Mouse (Mus musculus) layer of hippocampus, postnatal 10 days (tissue): ENCODE results near the gene Hist2h2be. TPM values are rescaled to one million over a fixed set of nuclear protein-coding genes. Genes with fewer than 3 reads are reported as not detected.
"Not testable (repeated sequence)": the region's sequence is repeated elsewhere in the genome, so short reads cannot be mapped to it uniquely, and the experiment has no call there.

ENCODE experiments used
- DNase-seq, 2 experiments: peaks; one replicate each; pipeline ENCODE4 v3.0.0; 2021; ENCODE audit warnings: low spot score in 2 of 2
- long read RNA-seq: library from polyadenylated mRNA; stranded (forward); transcript quantifications from one replicate; pipeline ENCODE4 v2.0.0, GENCODE M21; 2023
- total RNA-seq, 2 experiments: library from RNA; stranded (reverse); gene quantifications; 2 replicates each; pipeline ENCODE4 v1.2.3; 2021

Gene Hist2h2be
- total RNA-seq = 1 to 10 TPM; 3.9 TPM
- long read RNA-seq, partial matches to known transcripts = 0 of 3 reads
- long read RNA-seq, other reads (novel, unspliced or antisense) = 0 of 3 reads

DNA sequence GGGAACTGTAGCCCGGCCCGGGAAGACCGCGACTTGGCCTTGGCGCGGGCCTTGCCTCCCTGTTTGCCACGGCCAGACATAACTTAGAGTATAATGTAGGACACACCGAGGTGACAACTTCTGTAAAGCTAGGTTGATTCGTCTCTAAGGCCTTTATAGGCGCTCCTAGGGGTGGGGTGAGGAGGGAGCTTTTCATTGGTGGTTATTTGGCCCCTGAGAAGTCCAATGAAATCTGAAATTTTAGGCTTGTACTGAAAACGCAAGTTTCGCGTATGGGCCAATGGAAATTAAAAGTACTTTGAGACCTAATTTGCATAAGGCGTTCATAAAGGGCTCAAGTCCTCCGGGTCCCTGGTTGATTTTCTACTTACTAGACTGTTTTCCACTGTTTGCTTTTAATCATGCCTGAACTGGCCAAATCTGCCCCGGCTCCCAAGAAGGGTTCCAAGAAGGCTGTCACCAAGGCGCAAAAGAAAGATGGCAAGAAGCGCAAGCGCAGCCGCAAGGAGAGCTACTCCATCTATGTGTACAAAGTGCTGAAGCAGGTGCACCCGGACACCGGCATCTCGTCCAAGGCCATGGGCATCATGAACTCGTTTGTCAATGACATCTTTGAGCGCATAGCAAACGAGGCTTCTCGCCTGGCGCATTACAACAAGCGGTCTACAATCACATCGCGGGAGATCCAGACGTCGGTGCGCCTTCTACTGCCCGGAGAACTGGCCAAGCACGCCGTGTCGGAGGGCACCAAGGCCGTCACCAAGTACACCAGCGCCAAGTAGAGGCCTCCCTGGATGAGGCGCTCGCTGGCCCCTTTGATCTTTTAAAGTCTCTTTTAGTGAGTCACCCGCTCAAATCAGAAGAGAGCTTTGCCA lies at the start of gene Hist2h2be, which contains the start of gene Hist2h2ac:
TSS of gene Hist2h2be (plus strand) at position 355 of the 875 bp plus-strand sequence.
TSS of gene Hist2h2ac (minus strand) at position 116 of the 875 bp plus-strand sequence.
- peak; percentile 59 to 81 for DNase-seq

DNA sequence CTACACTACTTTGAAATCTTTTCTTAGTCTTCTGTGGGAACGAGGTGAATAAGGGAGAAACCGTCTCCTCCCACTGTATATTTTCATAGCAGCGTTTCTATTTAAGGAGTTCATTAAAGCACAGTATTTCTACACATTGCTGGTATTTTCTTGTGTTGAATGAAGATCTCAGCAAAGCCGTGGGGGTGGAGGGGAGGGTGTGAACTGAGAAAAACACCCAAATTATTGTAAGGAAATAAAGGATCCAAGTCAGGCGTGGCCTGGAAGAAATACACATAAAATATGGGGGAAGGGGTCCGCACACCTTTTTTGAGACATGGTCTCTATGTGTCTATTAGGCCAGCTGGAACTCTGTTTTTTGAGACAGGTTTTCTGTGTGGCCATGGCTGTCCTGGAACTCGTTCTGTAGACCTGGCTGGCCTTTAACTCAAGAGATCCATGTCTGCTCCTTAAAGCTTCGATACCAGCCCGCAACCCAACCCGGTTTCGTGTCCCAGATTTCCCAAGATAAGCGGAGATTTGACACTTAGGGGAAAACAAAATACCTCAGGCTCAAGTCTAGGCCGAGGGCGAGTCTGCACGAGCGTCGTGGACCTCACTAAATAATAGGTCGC lies 49.2 kb upstream of the Hist2h2be start:
- no peak for DNase-seq

- peak; percentile 82 to 84 for DNase-seq
Observed at GRCm38 (mm10) chr3:96172197-96173178, 48.4 kb upstream of the Hist2h2be start, which contains the start of gene Sf3b4. Gene Sf3b4, plus strand, starts transcription at chr3:96172332.

DNA sequence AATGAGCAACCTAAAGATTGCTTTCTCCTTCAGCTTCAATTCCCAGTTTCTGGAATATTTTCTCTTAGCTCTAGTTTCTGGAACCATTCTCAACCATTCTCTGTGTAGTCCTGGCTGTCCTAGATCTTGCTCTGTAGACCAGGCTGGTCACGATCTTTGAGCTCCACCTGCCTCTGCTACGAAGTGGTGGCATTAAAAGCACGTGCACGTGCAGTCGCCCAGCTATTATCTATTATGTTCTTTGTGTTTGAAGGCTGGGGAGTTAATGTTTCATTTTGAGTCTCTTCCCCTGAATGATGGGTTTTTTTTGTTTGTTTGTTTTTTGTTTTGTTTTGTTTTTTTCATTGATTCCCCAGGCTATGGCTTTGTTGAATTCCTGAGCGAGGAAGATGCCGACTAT lies 47.7 kb upstream of the Hist2h2be start:
- no peak for DNase-seq

DNA sequence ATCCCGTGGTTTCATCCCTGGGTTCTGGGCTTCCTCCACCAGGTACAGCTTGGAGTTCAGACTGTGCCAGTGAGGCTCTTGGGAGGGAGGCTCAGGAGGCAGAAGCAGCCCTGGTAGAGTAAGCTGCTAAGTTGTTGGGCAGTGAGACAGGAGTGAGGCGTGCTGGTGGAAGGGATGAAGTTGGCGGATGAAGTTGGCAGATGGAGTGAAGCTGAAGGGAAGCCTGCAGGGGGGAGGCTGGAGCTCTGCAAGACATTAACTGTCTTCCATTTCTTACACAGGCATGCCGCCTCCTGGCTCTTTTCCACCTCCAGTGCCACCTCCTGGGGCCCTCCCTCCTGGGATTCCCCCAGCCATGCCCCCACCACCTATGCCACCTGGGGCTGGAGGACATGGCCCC lies 46.9 kb upstream of the Hist2h2be start:
- DNase-seq = not testable (repeated sequence)

DNA sequence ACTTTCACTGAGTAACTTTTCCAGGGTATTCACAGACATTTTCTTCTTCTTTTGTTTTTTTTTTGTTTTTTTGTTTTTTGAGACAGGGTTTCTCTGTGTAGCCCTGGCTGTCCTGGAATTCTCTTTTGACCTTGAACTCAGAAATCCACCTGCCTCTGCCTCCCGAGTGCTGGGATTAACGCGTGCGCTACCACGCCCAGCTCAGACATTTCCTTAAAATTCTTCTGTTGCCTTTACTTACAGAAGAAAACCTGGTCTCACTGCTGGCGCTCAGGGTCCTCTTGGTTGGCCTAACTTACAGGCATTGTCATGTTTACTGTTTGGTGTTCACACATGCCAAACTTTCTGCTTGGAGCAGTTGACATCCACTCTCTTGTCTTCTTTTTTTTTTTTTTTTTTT lies 45.7 kb upstream of the Hist2h2be start:
- no peak for DNase-seq

GRCm38 (mm10) chr3:96178427-96178826 lies 42.5 kb upstream of the Hist2h2be start:
- no peak for DNase-seq

DNA sequence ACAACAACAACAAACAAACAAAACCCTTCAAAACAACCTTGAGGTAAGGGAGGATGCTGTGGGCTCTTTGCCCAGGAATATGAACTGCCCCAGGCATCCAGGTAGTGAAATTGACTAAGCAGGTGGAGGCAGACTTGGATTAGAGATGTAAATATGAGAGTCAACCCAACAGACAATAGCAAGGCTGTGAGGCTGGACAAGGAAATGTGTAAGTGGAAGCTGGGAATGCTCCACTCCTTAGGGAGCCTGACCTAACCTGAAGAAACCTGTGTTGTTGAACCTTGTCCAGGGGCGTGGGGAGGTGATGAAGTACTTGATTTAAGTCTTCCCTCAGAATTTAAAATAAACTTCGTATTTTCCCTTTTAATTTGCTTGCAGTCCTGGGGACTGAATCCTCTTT lies 42.0 kb upstream of the Hist2h2be start:
- DNase-seq = no peak

- DNase-seq = no peak
Observed at GRCm38 (mm10) chr3:96179531-96179930, 41.4 kb upstream of the Hist2h2be start.

DNA sequence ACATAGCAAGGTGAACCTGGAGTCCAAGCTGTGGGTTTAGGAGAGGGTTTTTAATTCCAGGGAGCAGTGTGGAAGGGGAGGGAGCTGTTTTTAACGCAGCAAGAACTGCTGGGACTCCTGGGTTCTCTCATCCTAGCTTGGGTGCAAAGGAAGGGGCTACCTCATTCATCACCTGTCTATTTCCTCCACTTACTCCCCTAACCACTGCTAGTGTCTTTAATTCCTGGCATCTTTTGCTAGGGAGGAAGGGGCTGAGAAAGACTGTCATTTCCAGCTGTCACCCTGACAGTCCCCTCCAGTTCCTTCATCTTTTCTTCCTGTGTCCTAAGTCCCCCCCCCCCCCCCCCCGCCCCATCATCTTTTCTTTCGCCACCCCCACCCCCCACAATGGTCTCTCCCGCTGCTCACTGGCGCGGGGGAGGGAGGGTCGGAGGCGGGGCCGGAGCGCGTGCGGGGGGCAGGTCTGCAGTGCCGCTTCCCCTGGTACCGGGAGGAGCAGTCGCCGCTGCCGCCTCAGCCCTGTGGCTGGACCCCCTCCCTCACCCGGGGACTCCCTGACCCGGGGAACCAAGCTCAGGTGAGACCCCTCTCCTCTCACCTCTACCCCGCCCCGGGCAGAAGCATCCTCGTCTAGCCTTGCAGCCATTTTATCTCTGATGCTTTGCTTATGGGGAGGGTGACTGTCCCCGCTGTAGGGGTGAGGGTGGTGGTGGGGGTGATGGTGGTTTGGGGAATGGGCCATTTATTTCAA lies 40.0 kb upstream of the Hist2h2be start, which contains the start of gene Sv2a:
TSS of gene Sv2a (plus strand) at position 425 of the 751 bp plus-strand sequence.
- DNase-seq = peak; percentile 75 to 79

DNA sequence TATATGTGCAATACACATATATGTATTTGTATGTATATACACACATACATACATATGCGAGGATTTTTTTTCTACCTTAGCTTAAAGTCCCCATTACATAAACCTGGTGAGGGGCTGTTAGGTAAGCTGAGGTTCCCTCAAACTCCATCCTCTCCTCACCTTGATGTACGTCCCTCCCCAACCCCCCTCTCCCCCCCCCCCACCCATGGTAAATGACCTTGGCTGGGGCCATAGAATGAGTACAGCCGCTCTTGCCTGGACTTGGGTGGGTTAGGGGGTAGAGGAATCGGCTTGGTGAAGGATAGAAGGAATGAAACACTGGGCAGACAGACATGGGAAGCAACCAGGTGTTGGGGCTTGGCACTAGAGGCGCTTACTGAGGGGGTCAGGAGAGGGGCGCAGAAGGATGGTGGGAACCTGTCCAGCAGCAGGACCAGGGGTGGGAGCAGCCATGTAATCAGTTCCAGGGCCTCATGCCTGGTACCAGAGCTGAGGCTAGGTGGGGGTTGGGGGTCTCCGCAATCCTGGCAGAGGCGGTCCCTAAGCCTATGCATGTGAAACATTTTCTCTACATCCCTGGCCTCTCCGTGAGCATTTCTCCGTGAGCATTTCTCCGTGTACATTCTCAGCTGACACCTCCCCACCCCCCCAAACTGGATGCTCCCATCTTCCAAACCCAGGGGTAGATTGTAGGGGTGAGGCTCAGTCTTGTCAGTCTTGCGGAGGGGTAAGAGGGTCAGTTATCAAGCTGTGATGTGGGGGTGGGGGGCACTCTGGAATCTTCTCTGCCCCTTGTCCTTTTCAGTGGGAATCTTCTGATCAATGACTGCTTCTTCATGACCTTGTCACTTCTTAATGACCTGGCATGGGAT lies 39.2 kb upstream of the Hist2h2be start:
- DNase-seq = no peak

DNA sequence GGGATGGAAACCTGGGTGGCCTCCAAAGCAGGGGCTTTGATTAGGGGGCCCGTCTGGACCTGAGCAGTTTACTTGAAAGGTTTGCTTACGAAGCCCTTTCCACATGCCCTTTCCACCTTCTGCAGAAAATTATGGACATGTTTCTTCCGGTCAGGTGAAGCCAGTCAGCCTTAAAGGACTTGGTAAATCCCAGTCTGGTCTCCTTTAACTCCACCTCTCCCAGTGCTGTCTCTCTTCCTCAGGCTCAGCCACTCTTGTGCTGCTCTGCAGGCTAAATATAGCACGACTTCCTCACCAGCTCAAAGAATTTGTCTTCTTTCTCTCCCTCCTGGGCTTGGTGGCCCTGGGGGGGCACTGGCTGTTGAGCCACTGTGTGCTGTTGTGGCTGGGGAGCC lies 38.5 kb upstream of the Hist2h2be start:
- DNase-seq = no peak

GRCm38 (mm10) chr3:96192977-96193376 lies 27.9 kb upstream of the Hist2h2be start:
- no peak for DNase-seq

GRCm38 (mm10) chr3:96194966-96195365 lies 26.0 kb upstream of the Hist2h2be start:
- no peak for DNase-seq

GRCm38 (mm10) chr3:96195616-96196313 lies 25.2 kb upstream of the Hist2h2be start:
- no peak for DNase-seq

DNA sequence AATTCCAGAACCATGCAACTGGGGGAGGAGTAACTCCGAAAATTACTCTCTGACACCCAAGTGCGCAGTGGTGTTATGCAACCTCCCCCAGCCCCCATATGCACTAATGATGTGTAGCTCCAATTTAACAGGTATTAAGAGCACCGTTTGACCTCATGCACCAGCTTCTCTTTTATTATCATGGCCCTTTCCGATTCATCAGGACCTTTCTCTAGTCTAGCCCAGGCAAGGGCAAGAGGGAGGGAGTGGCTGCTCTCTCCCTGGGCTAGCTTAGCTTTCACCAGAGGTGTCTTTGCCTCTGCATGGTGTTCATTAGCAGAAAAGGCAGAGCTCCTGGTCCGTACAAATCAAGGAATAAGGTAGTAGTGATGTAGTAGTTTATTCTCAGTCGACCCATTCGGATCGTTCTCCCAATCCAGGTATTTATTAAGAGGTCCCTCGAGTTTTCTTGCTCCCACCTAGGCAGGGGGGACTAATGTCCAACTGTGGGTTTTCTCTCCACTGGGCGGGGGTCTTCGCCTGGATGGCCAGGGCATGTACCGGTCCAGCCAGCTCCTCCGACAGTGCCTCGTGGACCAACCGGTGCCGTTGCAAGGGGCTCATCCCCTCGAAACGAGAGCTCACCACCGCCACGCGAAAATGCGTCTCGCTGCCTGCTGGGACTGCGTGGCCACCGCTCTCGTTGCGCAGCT lies 24.3 kb upstream of the Hist2h2be start:
- DNase-seq = no peak

DNA sequence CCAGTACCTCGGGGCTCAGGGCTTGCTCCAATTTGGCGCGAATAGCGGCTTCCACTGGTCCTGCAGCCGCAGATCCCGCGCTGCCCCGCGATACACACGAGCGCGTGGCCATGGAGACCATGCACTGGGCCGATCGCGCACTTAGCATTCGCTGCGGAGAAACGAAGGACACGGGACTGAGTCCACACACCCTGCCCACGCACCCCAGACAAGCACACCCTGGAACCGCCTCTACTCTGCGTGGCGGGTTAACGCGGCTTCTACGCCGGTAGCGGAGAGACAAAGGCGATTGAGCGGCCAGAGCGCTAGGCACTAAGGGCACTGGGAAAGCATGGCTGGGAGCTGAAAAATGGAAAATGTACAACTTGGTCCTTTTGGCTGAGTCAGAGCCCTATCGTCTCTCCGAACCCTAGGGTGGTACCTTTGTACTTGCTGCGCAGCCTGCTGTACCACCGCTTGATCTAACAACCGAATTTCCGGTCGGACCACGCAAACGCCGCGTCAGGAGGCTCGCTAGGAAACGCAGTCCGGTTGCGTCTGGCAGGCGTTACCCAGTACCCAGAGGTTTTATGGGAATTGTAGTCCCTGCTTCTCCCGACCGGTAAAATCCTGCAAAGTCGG lies 23.7 kb upstream of the Hist2h2be start:
- peak; percentile 84 to 88 for DNase-seq
